Mouse (Mus musculus) kidney, postnatal 0 days (tissue): Measurements from ENCODE around the gene Foxm1. TPM values are rescaled to one million over a fixed set of nuclear protein-coding genes. Genes with fewer than 3 reads are reported as not detected.

Experiments used
- ATAC-seq: fragments of 200-750 bp; cut with Nextera tagmentation; replicated peaks from 2 replicates; pipeline ENCODE4 v1.8.0; 2017; ENCODE audit warnings: low read depth, moderate number of reproducible peaks, moderate TSS enrichment, moderate library complexity; ENCODE audit not compliant: low FRiP score
- DNase-seq: peaks from one replicate; pipeline ENCODE4 v3.0.0-alpha.2; 2016; ENCODE audit warnings: low spot score
- H3K27ac ChIP-seq: fragments of 300-500 bp; sonication (generic); 2 replicates; pipeline ENCODE4 v1.5.1; 2014; ENCODE audit warnings: mild to moderate bottlenecking
- H3K27me3 ChIP-seq: fragments of 300-500 bp; sonication (generic); 2 replicates; pipeline ENCODE4 v1.6.1; 2014; ENCODE audit warnings: low read length, mixed read lengths; ENCODE audit not compliant: insufficient read depth
- H3K36me3 ChIP-seq: fragments of 300-500 bp; sonication (generic); 2 replicates; pipeline ENCODE4 v1.6.1; 2014; ENCODE audit warnings: low read length, mixed read lengths; ENCODE audit not compliant: insufficient read depth
- H3K4me1 ChIP-seq: fragments of 300-500 bp; sonication (generic); replicated peaks from 2 replicates; pipeline ENCODE4 v1.6.1; 2014; ENCODE audit warnings: antibody characterized with exemption, low read length, mixed read lengths; ENCODE audit not compliant: insufficient read depth
- H3K4me2 ChIP-seq: fragments of 300-500 bp; sonication (generic); 2 replicates; pipeline ENCODE4 v1.6.1; 2014; ENCODE audit warnings: mild to moderate bottlenecking, low read length, moderate library complexity, mixed read lengths
- H3K4me3 ChIP-seq: fragments of 300-500 bp; sonication (generic); replicated peaks from 2 replicates; pipeline ENCODE4 v1.5.1; 2014; ENCODE audit warnings: low read depth, low read length
- H3K9ac ChIP-seq: fragments of 300-500 bp; sonication (generic); 2 replicates; pipeline ENCODE4 v1.6.1; 2014; ENCODE audit warnings: low read depth, low read length
- H3K9me3 ChIP-seq: fragments of 300-500 bp; sonication (generic); replicated peaks from 2 replicates; pipeline ENCODE4 v1.6.1; 2016; ENCODE audit warnings: low read length, inconsistent platforms, mixed read lengths
- CTCF ChIP-seq: IDR thresholded peaks from 2 replicates; pipeline ENCODE4 v1.5.1; 2016; ENCODE audit warnings: antibody characterized with exemption, low read depth, mild to moderate bottlenecking, moderate library complexity
- whole genome bisulfite sequencing: fragments of 180-500 bp; shearing (Covaris S2); extraction: QIAGEN DNeasy Blood & Tissue Kit; methylation state at CpG from one replicate; pipeline ENCODE4 v1.1.7; 2014; 5-methylcytosine and 5-hydroxymethylcytosine counted together
- polyA plus RNA-seq: library from polyadenylated mRNA; unstranded; fragments of >200 nt; fragmentation: Nextera tagmentation; extraction: Ambion mirVana; gene quantifications from 2 replicates; pipeline ENCODE4 v1.2.1, GENCODE M21; 2015

Gene Foxm1
- 11.8 TPM in 2 replicates for polyA plus RNA-seq

DNA sequence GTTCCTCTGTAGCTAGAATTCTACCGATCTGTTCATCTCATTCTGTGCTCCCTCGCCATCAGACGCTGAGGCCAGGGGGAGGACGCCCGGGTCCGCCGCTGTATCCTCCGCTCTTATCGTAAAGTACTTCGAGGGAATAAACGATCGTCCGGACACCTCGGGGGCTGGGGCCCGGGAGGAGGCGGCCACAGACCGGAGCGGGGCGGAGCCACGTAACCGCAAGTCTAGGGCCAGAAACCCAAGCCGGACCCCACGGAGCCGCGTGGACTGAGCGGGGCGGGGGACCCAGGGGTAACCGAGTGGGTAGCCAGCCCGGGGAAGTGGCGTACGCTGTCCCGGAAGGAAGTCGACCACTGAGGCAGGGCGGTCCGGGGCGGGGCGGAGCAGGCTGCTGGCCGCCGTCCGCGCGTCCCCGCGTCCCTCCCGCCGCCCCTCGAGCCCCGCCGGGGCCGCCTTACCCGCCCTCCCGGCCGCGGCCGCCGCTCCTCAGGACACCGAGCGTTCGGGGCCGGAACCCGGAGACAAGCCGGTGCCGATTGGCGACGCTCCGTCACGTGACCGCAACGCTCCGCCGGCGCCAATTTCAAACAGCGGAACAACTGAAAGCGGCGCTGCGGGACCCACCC, at the start of gene Foxm1, which contains the start of gene Rhno1:
TSS of gene Foxm1 (plus strand) at position 587 of the 626 bp plus-strand sequence.
TSS of gene Rhno1 (minus strand) at position 531 of the 626 bp plus-strand sequence.
- H3K4me3 ChIP-seq, result peak within 1 kb of the TSS; percentile 85
- ATAC-seq, result peak; percentile 81
- no peaks in the 10 kb centered on the region for H3K9me3 ChIP-seq
- peak within 1 kb of the TSS; percentile 93 for H3K9ac ChIP-seq
- WGBS, result under 1% methylated on average over 56 of the region's 76 CpGs
- H3K4me1 ChIP-seq, result 0 out of 2 replicates have a peak, but pooled peaks cover 8% of the 10 kb centered on the region
- H3K36me3 ChIP-seq, result peaks cover 12% of the 10 kb centered on the region
- H3K27ac ChIP-seq, result peak within 1 kb of the TSS; percentile 93
- no peak for TF ChIP-seq CTCF
- peak; percentile 84 for DNase-seq
- H3K4me2 ChIP-seq, result peak within 1 kb of the TSS; percentile 87
- no peaks in the 10 kb centered on the region for H3K27me3 ChIP-seq

DNA sequence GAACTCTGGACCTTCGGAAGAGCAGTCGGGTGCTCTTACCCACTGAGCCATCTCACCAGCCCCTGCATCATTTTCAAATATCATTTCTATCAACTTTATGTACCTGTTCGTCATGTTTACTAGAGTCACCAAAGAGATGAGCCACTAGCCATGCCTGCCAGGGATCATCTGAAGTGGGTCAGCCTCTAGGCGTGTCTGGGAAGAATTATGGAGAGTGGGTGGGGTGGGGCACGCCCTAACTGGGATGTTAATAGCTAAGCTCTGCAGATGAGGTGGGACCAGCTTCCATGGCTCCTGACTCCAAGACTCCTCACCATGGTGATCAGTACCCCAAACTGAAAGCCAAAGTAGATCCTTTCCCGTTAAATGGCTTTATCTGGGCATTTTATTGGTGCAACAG, 48.0 kb upstream of the Foxm1 start:
- Histone ChIP-seq H3K4me1 (no peaks in the 10 kb centered on the region), H3K27me3 (no peaks in the 10 kb centered on the region), H3K36me3 (no peaks in the 10 kb centered on the region), H3K9ac (no peak overlapping the region), H3K27ac (no peak overlapping the region), H3K4me3 (no peak overlapping the region), H3K9me3 (no peaks in the 10 kb centered on the region), H3K4me2 (no peak overlapping the region)
- DNase-seq (no peak), ATAC-seq (no peak)
- no peak for TF ChIP-seq CTCF
- WGBS, result 75% methylated on average over 6 of the region's 6 CpGs

DNA sequence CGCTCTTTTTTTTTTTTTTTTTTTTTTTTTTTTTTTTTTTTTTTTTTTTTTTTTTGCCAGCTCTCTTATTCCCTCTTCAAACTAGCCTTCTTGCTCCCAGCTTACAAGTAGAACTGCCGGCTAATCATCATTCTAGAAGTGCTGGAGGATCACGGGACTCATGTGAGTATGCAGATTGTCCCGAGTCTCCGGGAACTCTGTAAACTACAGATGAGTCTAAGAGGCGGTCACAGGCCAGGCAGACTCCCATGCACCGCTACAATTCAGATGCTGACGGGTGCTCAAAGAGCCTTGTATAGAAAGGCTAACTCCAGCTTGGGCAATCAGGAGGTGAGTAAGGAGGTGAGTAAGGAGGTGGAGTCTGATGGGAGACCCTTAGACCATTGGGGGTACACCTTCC, 47.2 kb upstream of the Foxm1 start:
- TF ChIP-seq CTCF, result no peak
- H3K9ac ChIP-seq, result no peak overlapping the region
- no peak overlapping the region for H3K4me2 ChIP-seq
- no peaks in the 10 kb centered on the region for H3K27me3 ChIP-seq
- H3K9me3 ChIP-seq, result no peaks in the 10 kb centered on the region
- H3K4me1 ChIP-seq, result no peaks in the 10 kb centered on the region
- no peak overlapping the region for H3K4me3 ChIP-seq
- no peak for ATAC-seq
- DNase-seq, result no peak
- whole genome bisulfite sequencing, result 78% methylated on average over 8 of the region's 8 CpGs
- no peaks in the 10 kb centered on the region for H3K36me3 ChIP-seq
- no peak overlapping the region for H3K27ac ChIP-seq

DNA sequence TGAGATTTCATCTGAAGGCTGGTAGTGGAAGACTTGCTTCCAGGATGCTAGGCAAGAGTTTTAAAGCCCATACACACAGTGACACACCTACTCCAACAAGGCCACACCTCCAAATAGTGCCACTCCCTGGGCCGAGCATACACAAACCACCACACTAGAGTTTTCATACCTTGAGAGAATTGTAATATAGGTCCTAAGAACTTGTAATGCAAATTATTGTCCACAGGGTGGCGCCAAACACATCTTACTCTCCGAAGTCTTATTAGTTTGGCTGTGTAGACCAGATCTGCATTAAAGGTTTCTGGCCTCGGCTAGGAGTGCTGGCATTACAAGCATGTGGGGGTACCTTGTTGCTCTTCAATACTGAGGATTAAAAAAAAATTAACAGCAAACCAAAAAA, 44.5 kb upstream of the Foxm1 start:
- no peak overlapping the region for H3K4me3 ChIP-seq
- DNase-seq (peak; percentile 89), ATAC-seq (0 out of 2 replicates have a peak, but pooled peaks have one; percentile 49)
- H3K9ac ChIP-seq, result no peak overlapping the region
- no peak overlapping the region for H3K27ac ChIP-seq
- H3K4me2 ChIP-seq, result no peak overlapping the region
- peaks cover 18% of the 10 kb centered on the region for H3K36me3 ChIP-seq
- no peaks in the 10 kb centered on the region for H3K27me3 ChIP-seq
- WGBS, result 7% methylated on average over 4 of the region's 4 CpGs
- no peaks in the 10 kb centered on the region for H3K4me1 ChIP-seq
- TF ChIP-seq CTCF, result peak; percentile 88
- no peaks in the 10 kb centered on the region for H3K9me3 ChIP-seq

DNA sequence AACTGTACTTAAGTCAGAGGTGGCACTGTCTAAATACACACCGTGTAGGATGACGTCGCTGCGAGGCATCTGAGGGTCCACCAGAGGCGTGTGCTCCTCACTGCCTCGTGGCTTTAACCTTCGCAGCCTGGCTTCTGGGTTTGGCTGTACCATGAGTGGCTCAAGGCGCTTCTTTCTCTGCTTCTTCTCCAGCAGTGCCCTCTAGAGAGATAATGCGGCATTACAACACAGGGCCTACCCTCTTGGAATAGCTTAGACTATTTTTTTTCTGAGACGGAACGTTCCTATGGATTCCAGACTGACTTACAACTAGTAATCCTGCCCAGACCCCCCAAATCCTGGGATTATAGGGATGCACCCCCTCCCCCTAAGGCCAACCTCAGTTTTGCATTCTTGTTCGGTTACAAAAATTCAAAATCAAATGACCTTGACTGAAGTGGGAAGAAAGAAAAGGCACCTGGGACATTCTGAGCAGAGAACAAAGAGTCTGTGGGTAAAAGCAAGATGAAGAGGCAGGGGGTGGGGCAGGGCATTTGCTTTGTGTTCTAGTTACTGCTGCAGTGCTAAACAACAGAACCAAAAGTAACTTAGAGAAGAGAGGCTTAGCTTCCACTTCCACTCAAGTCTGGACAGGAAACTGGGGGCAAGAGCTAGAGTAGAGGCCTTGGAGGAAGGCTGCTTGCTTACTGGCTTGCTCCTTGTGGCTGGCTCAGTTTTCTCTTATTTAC, 28.2 kb upstream of the Foxm1 start:
- H3K4me2 ChIP-seq, result no peak overlapping the region
- ATAC-seq, result peak; percentile 76; the same call in 1 of the 2 replicates

GRCm38 (mm10) chr6:128337467-128337866, 25.3 kb upstream of the Foxm1 start:
- no peak for TF ChIP-seq CTCF
- Histone ChIP-seq H3K9me3 (no peaks in the 10 kb centered on the region), H3K27me3 (no peaks in the 10 kb centered on the region), H3K4me3 (no peak overlapping the region), H3K4me1 (peaks cover 8% of the 10 kb centered on the region; the same call in 1 of the 2 replicates), H3K9ac (no peak overlapping the region), H3K36me3 (peaks cover 8% of the 10 kb centered on the region; the same call in 1 of the 2 replicates), H3K27ac (0 out of 2 replicates have a peak overlapping the region, but pooled peaks have one; percentile 25), H3K4me2 (no peak overlapping the region)
- 57% methylated on average over 7 of the region's 7 CpGs for WGBS
- ATAC-seq (peak; percentile 57; the same call in 1 of the 2 replicates), DNase-seq (no peak)

More for the DNA sequence above, 28.2 kb upstream of the Foxm1 start:
- no peak overlapping the region for H3K27ac ChIP-seq
- WGBS, result 30% methylated on average over 12 of the region's 12 CpGs
- H3K36me3 ChIP-seq, result peaks cover 16% of the 10 kb centered on the region; the same call in 1 of the 2 replicates
- H3K9me3 ChIP-seq, result no peaks in the 10 kb centered on the region
- peak; percentile 83 for DNase-seq
- TF ChIP-seq CTCF, result peak; percentile 75
- H3K4me1 ChIP-seq, result peaks cover 8% of the 10 kb centered on the region; the same call in 1 of the 2 replicates
- H3K27me3 ChIP-seq, result no peaks in the 10 kb centered on the region
- no peak overlapping the region for H3K4me3 ChIP-seq
- H3K9ac ChIP-seq, result no peak overlapping the region
